Mouse (Mus musculus): ENCODE results near the gene Frmd4b. TPM values are rescaled to one million over a fixed set of nuclear protein-coding genes. Genes with fewer than 3 reads are reported as not detected.

Gene Frmd4b
- 10 to 100 TPM; 19.7 to 35.2 (median 26.5) TPM for total RNA-seq (2022)

DNA sequence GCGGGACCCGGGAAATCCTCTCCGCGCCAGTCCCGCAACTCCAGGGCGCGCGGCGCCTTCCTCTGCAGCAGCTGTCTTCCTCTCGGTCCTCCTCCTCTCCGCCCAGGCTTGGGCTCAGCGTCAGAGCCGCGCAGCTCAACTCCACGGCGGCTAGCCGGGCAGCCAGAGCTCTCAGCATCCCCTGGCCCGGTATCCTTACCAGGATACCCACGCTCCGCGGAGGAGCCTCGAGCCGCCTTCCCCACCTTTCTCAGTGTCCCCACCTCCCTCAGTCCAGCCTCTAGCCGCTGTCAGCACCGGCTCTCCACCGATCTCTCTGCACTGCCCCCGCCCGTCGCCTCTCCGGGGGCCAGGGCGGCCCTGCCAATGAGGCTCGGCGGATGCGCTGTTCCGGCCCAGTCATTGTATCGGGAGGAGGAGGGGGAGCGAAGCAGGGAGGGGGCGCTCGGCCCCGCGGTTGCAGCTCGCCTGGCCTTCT is at the start of gene Frmd4b:
Gene Frmd4b (minus strand): TSS at position 276 of the 478 bp plus-strand sequence.
- DNase-seq = peak; percentile 64

DNA sequence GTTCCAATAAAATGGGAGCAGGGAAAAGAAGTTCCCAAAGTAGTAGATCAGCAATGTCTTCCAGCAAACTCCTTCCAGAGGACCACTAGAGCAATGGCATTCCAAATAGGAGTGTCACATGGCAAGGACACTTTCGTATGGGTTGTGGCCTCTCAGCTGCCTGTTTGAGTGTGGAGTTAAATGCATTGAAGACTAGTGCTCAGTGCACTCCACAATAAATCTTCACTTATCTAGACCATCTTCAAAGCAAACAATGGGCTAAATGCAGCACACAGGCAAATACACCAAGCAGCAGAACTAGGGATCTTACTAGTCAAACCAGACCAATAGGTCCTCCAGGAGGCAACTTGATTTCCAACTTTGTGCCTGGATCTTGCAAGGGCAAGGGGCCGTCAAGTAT is 49.1 kb upstream of the Frmd4b start:
- no peak for DNase-seq

DNA sequence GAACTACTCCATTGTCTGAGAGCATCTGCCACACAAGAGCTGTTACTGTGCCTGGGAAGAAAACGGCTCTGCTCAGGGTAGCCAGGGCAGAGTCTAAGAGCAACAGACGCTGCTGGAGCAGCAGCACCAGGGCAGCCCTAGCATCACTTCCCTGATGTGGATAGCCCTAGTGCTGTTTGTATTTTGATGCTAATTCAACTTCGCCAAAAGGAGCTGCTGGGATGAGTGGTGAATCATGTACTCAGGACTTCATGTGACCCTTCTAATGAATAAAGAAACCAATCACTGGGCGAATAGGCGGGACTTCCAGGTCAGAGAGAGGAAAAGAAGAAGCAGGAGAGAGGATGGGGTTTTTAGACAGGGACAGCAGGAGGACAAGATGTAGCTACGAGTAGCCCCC is 41.6 kb upstream of the Frmd4b start:
- DNase-seq = no peak

DNA sequence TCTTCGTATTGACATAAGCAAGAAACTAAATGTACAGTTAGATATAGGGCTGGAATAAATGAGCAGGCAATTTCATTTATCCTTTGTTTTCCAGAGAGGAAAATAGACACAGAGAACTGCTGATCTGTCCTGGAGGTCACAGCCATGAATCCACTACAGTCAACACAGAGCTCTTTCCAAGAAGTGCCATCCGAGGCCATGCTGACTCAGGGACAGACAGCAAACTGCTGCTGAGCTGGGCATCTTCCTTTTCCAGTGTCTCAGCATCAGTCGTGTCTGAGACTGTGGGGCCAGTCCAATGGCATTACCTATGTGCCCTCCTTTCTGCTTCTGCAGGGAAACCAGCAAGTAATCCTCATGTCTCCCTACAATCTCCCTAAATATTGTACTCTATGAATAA is 38.6 kb upstream of the Frmd4b start:
- DNase-seq = peak; percentile 48

DNA sequence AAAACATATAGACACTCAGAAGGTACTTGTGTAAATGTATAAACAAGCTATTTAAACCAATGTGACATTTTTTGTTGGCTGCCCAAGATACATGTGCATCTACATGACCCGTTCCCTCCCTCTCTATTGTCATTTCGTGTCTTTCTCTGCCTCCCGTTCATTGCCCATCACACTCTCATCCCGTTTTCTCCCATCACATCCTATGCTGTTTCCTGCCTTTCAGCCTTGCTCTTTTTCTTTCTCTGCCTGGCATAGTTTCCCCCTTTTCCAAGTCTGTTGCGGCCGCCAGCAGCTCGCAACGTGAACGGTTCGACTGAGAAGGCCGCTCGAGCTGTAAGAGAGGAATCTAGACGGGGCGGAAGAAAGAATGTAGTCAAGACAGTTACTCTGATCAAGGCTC is 30.2 kb upstream of the Frmd4b start:
- no peak for DNase-seq

DNA sequence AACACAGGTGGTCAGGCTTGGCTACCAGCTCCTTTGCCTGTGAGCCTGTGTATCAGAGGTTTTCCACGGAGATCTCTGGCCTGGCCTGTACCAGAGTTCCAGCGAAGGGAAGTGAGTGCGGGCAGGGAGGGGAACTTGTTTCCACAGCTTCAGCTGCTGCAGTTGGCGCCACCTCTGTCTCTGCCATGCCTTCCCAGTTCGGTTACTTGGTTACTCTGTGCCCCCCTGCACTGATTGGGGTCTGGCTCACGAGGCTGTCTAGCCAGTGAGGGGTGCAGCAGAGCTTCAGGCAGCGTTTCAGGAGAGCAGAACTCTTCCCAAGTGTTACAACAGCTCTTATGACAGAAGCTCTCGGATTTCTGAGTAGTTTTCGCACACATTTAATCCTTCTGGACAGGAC is 6.0 kb upstream of the Frmd4b start:
- no peak for DNase-seq

DNA sequence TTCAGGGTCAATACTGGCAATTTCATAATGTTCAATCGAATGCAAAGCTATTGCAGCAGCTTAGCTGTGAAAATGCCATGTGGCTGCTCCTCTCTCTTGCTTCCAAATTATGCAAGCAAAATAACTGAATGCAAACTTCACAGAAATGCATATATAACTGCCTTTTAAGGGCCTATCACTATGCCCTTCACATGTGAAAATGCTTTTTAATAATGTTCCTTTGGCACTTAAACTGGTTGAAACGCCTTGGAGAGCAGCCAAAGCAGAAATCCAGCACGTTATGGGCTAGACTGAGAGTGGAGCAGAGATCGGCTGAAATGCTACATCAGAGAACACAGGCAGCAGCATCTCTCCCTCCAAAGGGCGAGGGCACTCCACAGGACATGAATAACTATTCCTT is 4.9 kb upstream of the Frmd4b start:
- DNase-seq = no peak

DNA sequence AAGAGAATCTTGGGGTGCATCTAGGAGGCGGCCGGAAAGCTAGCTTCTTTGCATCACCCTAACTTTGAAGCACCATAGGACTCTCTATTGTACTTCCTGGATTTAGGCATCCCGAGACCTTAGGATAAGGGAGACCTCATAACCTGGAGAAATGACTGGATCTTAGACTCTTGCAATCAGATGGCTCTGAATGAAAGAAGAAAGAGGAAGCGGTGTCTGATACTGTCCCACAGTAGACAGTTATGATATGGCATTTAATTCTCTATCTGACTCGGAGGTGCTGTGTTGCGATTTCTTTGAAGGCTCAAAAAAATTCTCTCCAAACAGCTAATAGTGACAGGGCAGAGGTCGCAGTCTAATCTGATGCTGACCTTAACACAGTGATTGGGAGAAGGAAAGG is 433 bp upstream of the Frmd4b start:
- DNase-seq = no peak

DNA sequence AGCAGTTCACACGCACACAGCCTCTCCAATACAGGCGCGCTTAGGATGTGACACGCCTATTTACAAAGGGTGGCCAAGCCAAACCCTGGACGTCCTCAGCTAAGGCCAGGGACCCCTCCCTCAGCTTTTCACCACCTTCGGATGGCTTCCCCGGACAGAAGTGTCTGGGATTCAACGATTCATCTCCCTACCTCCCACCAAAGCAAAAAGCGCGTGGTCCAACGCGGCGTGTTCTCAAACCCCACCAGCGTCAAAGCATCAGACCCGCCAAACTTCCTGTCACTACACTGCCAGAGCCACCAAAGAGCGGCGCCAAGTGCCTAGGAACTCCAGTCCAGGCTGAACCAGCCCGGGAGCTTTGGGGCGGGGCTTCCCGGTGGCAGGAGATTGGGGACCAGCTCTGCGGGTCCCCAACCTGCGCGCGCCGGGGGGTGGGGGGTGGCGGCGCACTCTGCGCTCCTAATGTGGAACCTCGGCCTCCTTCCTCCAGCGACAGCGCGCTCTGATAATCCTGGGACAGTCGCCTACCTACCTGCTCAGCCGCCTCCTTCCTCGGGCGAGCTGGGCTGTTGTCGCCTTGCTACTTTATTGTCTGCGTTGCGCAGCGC is 579 bp downstream of the Frmd4b start:
- DNase-seq = peak; percentile 50

DNA sequence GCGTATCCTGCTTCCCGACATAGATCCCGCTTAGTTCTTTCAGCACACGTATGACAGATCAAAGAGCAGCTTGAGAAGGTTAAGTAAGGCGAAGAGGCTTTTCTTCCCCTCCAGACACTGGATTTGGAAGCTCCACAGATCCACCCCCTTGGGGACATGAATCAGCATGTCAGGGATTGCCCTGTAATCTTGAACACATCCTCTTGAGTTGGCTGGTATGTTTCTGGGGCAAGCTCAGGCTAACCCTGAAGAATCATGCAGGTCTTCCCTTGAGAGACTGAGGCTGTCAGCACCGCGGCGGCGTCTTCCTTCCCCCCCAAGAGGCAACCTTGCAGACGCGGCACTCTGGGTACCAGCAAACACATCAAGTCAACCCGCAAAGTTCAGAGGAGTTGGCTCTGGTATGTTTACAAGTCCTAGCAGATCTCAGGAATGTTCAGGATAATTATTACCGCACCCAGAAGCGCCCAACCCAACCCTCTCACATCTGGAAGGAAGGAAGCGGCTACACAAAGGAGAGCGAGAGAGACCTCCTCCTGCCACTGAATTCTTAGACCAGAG is 1.4 kb downstream of the Frmd4b start:
- no peak for DNase-seq

DNA sequence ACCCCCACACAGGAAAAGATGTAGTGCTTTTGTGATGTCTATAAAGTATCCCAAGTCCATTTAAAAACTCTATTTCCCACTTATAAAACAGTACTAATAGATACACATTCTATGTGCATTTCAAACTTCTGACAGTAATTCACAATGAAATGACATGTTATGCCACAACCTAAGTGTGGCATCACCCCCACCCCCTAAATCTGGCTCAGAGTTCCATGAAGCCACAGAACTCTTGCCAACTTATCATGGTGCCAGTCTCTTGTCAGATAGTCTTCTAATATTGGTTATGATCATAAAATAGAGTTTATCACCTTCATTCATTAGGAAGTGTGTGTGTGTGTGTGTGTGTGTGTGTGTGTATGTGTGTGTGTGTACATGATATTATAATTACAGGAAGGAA is 3.2 kb downstream of the Frmd4b start:
- DNase-seq = no peak

DNA sequence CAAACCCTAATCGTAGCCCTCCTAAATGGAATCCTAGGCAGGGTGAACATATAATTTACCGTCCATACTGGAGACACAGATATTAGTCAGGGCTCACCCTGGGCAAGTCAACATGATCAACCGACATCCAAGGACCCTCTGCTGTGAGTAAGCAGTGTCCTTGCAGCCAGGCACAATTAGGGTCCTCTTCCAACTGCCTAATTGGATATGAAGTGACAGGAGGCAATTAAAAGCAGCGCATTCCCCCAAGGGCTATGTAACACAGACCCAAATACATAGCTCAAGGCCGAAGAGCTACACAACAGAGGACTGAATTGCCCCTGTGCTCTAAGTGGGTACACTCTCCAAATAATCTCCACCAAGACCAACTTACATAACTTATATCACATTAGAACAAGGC is 4.5 kb downstream of the Frmd4b start:
- no peak for DNase-seq

DNA sequence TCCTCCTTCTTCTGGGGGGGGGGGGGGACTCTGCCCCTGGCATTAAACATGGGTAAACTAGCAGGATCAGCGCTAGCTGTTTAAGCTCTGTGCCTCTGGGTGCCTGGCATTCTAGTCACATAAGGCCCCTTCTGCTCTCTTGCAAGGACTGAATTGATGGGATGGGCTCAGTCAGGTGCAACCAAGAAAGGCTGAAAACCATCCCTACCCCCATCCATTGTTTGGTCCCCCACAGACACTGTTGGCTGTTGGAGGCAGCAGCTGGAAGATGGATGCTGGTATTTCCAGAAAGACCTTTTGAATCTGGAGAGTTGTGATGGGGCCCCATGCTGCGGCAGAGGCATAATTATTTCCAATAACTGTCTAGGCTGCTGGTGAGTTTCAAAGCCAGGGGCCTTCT is 7.3 kb downstream of the Frmd4b start:
- no peak for DNase-seq

DNA sequence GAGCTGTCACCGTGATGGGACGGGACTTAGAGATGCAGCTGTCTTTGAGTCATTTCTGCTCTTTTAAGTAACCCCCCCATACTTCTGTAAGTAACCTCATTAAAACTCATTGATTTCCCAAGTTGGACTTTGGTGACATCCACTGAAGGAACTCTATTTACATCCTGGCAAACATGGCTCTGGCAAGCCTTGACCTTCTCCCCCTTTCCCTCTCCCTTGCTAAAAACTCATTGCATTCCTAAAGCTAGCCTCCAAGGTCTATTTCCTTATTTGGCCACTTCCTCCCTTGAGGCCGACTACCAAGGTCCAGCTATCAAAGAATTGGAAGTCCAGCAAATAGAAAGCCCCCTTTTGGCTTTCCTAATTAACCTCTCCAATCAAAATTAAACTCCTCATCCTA is 9.7 kb downstream of the Frmd4b start:
- peak; percentile 70 for DNase-seq

DNA sequence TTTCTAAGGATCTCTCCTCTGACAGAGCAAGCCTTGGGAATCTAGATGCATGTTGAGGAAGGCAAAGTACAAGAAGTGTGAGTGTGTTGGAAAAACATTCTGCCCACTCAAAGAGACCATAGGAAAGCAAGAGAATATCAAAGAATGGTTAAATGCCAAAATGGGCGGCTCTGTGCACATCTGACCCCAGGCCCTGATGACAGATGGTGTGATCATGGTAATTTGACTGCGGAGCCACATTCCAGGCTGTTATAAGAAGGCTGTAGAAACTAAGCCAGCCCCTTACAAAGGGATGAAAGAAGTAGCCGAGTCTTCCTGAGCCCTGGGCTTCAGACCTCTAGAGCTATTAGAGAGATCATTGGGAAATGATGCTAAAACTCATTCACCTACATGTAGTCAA is 22.1 kb downstream of the Frmd4b start:
- DNase-seq = no peak

DNA sequence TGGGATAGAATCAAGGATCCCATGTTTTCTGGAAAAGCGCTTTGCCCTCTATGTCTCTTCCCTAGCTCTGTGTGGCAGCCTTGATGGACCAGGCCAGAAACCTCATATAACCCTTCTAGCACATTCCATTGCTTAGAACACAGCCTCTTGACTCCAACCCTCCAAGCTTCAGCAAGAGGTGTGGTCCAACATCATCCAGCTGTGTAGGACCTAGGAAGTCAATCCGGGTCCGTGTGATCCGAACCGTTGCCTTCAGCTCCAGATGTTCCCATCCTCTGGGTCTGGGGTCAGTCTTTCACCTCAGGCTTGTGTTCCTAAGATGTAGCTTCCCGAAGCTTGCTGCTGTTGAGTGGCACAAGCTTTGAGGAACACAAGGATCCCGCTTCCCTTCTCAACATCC is 22.8 kb downstream of the Frmd4b start:
- DNase-seq = no peak

DNA sequence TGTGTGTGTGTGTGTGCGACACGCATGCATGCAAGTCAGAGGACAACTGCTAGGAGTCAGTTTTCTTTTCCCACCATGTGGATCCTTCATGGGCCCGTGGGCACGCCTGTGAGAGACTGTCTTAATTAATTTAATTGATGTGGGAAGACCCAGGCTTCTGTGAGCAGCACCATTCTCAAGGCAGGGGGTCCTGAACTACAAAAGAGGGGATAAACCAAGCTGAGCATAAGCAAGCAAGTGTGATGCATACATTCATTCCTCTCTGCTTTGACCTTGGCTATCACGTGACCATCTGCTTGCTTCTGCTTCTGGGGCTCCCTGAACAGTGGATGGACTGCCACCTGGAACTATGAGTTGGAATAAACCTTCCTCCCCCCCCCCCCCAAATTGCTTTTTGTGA is 27.1 kb downstream of the Frmd4b start:
- no peak for DNase-seq

DNA sequence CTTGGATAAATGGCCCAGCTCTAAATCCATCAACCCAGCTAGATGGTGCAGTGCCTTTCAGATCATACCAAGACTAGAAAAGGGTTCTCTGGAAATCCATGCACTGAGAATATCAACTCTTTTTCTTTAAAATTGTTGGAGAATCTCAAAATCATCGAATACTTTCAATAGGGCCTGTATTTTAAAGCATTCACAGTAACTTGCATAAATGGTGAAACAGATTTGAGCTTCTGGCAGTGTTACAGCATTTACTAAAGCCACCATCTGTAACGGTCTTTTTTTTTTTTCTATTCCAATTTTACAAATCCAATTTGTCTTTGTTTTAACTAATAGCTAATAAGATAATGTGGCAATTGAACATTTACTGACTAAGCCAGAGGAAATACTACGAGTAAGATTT is 27.8 kb downstream of the Frmd4b start:
- no peak for DNase-seq

DNA sequence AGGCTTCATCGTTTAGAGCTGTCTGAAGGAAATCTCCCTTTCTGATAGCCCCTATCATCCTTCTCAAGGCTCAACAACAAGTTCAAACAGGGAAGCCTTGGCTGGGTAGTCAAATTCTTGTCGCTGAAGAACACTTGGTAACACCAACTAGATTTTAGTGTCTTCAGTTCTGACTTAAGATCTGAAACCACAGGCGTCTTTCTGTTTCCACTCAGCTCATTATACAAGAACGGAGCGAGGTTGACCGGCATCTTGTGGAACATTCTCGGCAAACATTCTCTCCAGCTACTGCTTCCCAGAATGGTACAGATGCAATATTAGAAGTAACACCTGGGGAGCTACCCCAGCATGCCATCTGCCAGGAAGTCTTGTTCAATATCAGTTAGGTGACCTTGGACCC is 28.3 kb downstream of the Frmd4b start:
- no peak for DNase-seq

DNA sequence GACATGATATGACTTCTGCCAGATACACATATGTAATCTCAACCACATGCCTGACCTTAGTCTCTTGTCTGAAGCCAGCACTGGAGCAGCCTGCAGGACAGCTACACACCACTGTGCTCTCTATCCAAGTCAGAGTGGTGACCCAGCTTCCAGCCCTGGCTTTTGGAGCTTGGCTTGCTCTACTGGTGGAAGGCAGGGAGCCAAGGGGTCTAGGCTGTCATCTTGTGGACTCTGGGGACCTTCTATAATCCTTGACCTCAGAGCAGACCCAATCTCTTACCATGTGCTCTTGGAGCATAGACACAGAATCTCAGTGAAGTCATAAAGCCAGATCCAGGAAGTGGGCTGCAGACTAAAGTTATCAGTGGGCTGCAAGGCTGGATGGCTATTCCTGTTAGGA is 30.7 kb downstream of the Frmd4b start:
- DNase-seq = no peak

DNA sequence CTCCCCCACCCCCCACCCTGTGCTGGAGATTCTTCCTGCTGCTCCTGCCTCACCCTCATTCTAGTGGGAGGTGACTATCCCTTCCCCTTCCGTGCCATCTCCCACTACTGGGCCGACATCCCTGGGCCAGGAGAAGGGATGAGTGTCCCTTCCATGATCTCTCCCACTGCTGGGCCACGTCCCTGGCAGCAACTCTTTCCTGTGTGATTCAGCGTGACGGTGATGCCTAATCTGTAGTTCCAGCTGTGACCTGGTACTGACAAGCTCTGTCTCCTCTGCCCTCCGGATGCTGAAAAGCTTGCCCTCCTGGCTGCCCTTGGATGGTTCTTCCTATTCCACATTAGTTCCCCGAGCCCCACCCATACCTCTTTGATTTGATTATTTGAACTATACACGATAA is 31.3 kb downstream of the Frmd4b start:
- DNase-seq = no peak

DNA sequence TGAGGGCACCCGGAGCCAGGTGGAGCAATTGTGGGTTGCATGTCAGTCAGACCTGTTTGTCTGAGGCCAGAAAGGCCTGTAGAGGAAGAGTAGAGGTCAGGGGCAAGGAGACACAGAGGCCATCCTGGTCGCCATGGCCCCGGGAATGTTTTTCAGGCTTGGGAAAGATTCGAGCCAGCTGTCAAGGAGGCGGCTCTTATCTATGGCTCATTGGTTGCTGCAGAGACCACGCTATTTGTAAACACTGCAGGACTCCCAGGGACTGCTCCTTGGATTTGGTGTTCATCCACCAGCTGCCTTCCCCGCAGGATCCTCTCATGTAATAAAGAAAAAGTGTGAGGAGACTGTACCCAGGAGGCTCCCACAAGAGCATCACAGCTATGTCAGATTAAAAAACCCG is 34.6 kb downstream of the Frmd4b start:
- no peak for DNase-seq

DNA sequence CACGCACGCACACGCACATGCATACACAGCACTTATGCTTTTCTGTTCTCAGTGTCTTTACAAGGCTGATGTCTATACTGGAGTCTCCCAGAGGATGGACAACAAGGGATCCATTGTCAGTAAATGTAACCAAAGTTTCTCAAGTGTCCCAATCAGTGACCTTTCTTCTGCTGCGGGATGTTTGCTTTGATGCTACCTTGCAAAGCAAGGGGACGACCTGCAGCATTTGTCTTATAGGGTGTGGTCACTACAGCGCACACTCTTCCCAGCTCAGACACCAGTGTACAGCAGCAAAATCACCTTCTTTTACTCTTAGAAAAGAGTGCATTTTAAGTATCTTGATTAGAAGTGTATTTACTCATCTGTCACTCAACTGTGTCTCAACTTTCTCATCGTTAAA is 35.4 kb downstream of the Frmd4b start:
- DNase-seq = no peak

DNA sequence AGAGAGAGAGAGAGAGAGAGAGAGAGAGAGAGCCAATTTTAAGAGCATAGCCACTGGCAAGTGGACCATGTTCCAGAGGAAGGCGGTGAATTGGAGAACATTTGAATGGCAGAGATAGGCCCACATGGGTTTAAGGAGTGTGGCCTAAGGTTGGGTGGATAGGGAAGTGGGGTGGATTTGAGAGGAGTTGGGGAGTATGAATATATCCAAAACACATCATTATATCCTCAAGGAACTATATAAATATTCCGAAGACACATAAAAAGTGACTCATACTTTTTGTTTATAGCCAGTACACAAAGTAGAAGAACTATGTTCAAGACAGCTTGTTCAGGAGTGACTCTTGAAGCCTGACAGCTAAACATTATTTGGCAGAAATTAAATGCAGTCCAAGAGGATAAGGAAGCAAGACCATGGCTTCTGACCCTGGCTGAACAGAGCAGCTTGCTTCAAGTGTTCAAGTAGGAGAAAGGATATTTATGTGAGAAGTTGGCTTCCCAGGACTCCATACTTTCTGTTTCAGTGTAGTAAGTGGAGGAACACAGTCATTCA is 36.8 kb downstream of the Frmd4b start:
- no peak for DNase-seq

DNA sequence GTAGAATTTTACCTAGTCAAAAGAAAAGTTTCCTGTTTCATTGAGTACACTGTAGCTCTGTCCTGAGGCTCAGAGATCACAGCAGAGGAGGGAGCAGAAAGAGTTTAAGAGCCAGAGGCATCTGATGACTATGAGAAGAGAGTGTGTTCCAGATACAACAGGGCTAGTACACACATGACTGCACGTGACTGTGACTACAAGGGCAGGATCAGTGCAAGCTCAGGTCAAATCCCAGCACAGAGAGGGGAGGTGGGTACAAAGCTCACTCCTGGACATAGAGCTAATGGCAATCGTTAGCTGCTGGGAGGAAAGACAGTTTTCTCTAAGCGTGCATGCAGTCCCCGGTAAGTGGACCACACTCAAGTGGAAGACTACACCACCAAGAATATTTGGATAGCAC is 37.6 kb downstream of the Frmd4b start:
- no peak for DNase-seq
